Mouse (Mus musculus) G1E (cell line): ENCODE data around the gene Ltf. TPM values are rescaled to one million over a fixed set of nuclear protein-coding genes. Genes with fewer than 3 reads are reported as not detected.

Experiments
- ATAC-seq: 2 replicates; pipeline ENCODE4 v1.8.0; 2016; ENCODE audit warnings: mild to moderate bottlenecking; ENCODE audit not compliant: insufficient number of reproducible peaks, poor library complexity, low FRiP score, severe bottlenecking; ENCODE audit errors: extremely low read depth
- DNase-seq: peaks from one replicate; pipeline ENCODE4 v3.0.0; 2012; ENCODE audit warnings: low spot score
- H3K27me3 ChIP-seq: 2 replicates; pipeline ENCODE4 v1.6.1; 2012; ENCODE audit warnings: mild to moderate bottlenecking, low read length, inconsistent platforms; ENCODE audit not compliant: insufficient read depth
- H3K36me3 ChIP-seq: replicated peaks from 2 replicates; pipeline ENCODE3; 2012; ENCODE audit warnings: mild to moderate bottlenecking, inconsistent platforms
- H3K4me1 ChIP-seq: 2 replicates; pipeline ENCODE4 v1.6.1; 2012; ENCODE audit warnings: low read depth, low read length, inconsistent platforms, mixed read lengths; ENCODE audit not compliant: insufficient read depth
- H3K4me3 ChIP-seq: 2 replicates; pipeline ENCODE4 v1.5.1; 2012; ENCODE audit warnings: low read depth, mild to moderate bottlenecking, inconsistent platforms, low read length, moderate library complexity, mixed read lengths
- H3K9me3 ChIP-seq: replicated peaks from 2 replicates; pipeline ENCODE4 v1.6.1; 2012; ENCODE audit warnings: inconsistent platforms
- CTCF ChIP-seq: IDR thresholded peaks from 2 replicates; pipeline ENCODE4 v1.5.1; 2012; ENCODE audit warnings: low read depth, low read length, inconsistent platforms, mixed read lengths
- GATA1 ChIP-seq: IDR thresholded peaks from 2 replicates; pipeline ENCODE4 v1.6.1; 2012; ENCODE audit warnings: borderline replicate concordance, low read length, inconsistent platforms, mixed read lengths
- GATA2 ChIP-seq: IDR thresholded peaks from 2 replicates; pipeline ENCODE4 v1.6.1; 2012; ENCODE audit warnings: low read depth, low read length, inconsistent platforms, borderline replicate concordance
- POLR2AphosphoS5 ChIP-seq: IDR thresholded peaks from 2 replicates; pipeline ENCODE4 v1.6.1; 2012; ENCODE audit warnings: low read depth, low read length, inconsistent platforms; ENCODE audit not compliant: insufficient replicate concordance
- TAL1 ChIP-seq: conservative IDR thresholded peaks from 2 replicates; pipeline ENCODE4 v1.6.1; 2012; ENCODE audit warnings: low read depth, low read length, inconsistent platforms, mixed read lengths
- polyA plus RNA-seq: library from polyadenylated mRNA; stranded (reverse); fragments of >175 nt; gene quantifications from 2 replicates; pipeline ENCODE4 v1.2.3, GENCODE M21; 2012
- total RNA-seq, 2 experiments: library from RNA; stranded (forward) in 1 of 2; stranded (reverse) in 1 of 2; fragments of 200-1000 nt in 1 of 2; fragments of >200 nt in 1 of 2; fragmentation: Nextera tagmentation in 1 of 2; gene quantifications; 2 replicates each; pipeline ENCODE4 v1.2.3; 2014 to 2017

The Ltf gene
- total and polyA plus RNA-seq, 3 experiments = 0.16 TPM; not detected in 2

DNA sequence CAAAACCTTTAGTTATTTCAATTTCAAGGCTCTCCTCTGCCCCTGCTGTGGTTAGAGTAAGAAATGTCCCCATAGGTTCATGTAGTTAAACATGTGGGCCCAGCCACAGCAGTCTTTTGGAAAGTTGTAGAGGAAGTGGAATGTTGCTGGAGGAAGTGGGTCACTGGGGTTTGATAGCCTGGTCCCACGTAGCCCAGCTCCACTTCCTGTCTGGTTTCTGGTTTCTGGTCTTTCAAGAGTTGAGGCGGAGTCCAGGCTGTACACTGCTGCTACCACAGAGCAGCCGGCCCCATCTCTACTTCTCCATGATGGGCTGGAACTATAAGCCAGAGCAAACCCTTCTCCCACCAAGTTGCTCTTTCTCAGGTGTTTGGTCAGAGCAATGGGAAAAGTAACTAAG is 27.2 kb downstream of the Ltf start:
- TF ChIP-seq POLR2AphosphoS5 = no peak
- ATAC-seq = 0 out of 2 replicates have a peak, but pooled peaks have one; percentile 40
- Histone ChIP-seq H3K4me1 (peaks cover 15% of the 10 kb centered on the region), H3K36me3 (no peaks in the 10 kb centered on the region), H3K4me3 (no peak overlapping the region), H3K27me3 (peaks cover 11% of the 10 kb centered on the region), H3K9me3 (no peaks in the 10 kb centered on the region)
- no peak for DNase-seq

DNA sequence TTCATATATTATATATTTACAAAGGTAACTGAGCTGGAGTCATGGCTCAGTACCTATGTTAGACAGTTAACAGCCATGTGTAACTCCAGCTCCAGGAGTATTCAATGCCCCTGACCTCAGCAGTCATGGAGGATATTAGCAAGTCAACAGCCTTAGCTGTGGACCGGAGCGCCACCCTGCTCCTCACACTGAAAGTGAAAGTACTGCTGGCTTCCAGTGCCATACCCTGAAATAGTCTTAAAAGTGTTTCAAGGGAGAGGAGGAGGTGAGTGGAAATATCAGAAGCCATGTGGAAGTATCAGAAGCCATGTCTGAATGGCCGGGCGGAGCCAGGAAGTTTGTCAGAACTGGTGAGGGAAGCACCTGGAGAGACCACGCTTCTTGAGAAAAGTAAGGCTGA is 28.2 kb downstream of the Ltf start:
- no peak for ATAC-seq
- TF ChIP-seq TAL1 (no peak), GATA2 (no peak), POLR2AphosphoS5 (no peak), GATA1 (no peak), CTCF (no peak)
- peaks cover 4% of the 10 kb centered on the region for H3K36me3 ChIP-seq
- peaks cover 18% of the 10 kb centered on the region for H3K4me1 ChIP-seq
- no peaks in the 10 kb centered on the region for H3K9me3 ChIP-seq
- peaks cover 7% of the 10 kb centered on the region for H3K27me3 ChIP-seq
- no peak overlapping the region for H3K4me3 ChIP-seq
- DNase-seq = no peak

DNA sequence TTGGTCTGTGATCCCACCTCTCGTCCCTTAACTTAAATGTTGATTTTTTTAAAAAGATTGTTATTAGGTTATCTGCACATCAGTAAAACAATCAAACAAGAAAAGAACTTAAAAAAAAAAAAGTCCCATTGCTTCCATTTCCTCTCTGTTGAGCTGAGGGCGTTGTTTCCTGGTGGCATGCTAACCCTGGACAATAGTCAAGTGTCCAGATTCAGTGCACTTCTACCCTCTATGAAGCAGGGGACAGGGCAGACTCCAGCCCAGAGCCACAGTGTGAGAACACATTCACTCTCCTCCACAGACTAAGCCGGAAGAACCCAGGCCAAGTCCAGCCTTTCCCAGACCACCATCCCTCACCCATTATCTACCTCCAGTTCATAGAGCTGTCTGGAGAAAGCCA is 29.4 kb downstream of the Ltf start:
- no peak for TF ChIP-seq CTCF
- Histone ChIP-seq H3K4me1 (peaks cover 21% of the 10 kb centered on the region), H3K36me3 (peaks cover 9% of the 10 kb centered on the region), H3K27me3 (peaks cover 7% of the 10 kb centered on the region), H3K9me3 (no peaks in the 10 kb centered on the region), H3K4me3 (no peak overlapping the region)
- no peak for ATAC-seq
- no peak for DNase-seq

DNA sequence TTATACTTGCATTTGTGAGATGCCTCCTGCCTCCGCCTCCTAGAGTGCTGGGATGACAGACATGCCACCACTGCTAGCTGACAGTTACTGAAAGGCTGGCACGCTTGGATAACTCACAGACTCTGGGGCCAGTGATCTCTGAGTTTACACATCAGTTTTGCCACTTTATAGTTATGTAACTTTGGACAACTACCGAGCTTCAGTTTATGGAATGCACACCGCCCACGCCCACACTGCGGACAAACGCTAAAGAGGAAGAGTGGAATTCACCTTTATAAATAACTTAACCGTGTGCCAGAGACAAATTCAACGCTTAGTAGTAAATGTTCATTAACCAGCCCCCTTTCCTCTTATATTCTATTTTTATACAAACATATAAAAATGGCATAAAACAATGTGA is 35.9 kb downstream of the Ltf start:
- Histone ChIP-seq H3K4me3 (peak overlapping the region; percentile 71; the same call in 1 of the 2 replicates), H3K4me1 (peaks cover 65% of the 10 kb centered on the region), H3K27me3 (no peaks in the 10 kb centered on the region), H3K36me3 (peaks cover 18% of the 10 kb centered on the region), H3K9me3 (no peaks in the 10 kb centered on the region)
- ATAC-seq (no peak), DNase-seq (peak; percentile 13)
- TF ChIP-seq GATA1 = no peak

DNA sequence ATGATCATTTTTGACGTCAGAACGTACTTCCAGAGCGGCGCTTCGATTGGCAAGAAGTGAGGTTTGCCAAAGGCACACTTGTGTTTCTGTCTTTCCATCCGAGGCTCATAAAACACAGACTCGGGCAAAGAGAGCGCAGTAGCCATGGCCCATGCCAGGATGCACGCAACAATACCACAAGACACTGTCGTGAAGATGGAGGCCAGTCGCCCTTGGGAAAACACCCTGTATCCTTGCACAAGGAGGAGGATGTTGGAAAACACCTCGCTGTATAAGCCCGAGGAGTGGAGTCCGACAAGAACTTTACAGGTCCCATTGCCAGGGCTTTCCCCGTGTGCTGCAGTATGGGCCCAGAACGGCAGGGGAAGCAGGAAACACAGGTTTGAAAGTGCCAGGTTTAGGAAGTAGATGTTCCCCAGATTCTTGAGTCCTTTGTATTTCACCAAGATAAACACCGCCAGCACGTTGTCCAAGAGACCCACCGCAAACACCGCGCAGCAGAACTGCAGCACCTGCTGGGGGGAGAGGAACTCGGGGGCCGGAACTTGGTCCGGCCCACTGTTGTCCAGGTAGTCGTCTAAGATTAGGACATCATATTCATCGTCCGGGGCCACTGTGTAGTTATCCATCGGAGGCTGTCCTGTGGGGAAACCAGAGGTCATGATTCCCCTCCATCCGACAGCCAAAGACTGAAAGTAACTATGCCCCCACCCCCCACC is 36.9 kb downstream of the Ltf start:
- peak; percentile 9 for DNase-seq
- Histone ChIP-seq H3K36me3 (peaks cover 18% of the 10 kb centered on the region), H3K4me1 (peaks cover 70% of the 10 kb centered on the region), H3K27me3 (no peaks in the 10 kb centered on the region), H3K4me3 (peak overlapping the region; percentile 71), H3K9me3 (no peaks in the 10 kb centered on the region)
- TF ChIP-seq GATA2 = no peak
- TF ChIP-seq CTCF = no peak
- TF ChIP-seq TAL1 = no peak
- no peak for TF ChIP-seq POLR2AphosphoS5
- TF ChIP-seq GATA1 = no peak
- no peak for ATAC-seq

DNA sequence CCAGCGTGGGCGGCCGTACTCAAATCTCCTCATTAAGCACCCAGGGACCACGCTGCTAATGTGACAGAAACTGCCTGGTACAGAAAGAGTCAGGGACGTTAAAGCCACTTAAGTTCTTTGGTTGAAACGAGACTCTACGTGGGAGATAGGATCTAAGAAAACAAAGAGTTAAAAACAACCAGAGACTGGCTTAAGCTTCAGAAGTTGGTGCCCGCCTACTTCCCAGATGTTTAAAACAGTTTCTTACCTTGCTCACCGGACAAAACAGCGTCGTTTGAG is 37.4 kb downstream of the Ltf start:
- TF ChIP-seq GATA1 = no peak
- no peak for TF ChIP-seq CTCF
- TF ChIP-seq GATA2 = no peak
- TF ChIP-seq TAL1 = no peak
- TF ChIP-seq POLR2AphosphoS5 = no peak
- DNase-seq (no peak), ATAC-seq (no peak)
- peaks cover 72% of the 10 kb centered on the region for H3K4me1 ChIP-seq
- no peaks in the 10 kb centered on the region for H3K9me3 ChIP-seq
- peak overlapping the region; percentile 71 for H3K4me3 ChIP-seq
- peaks cover 18% of the 10 kb centered on the region for H3K36me3 ChIP-seq
- H3K27me3 ChIP-seq = no peaks in the 10 kb centered on the region

DNA sequence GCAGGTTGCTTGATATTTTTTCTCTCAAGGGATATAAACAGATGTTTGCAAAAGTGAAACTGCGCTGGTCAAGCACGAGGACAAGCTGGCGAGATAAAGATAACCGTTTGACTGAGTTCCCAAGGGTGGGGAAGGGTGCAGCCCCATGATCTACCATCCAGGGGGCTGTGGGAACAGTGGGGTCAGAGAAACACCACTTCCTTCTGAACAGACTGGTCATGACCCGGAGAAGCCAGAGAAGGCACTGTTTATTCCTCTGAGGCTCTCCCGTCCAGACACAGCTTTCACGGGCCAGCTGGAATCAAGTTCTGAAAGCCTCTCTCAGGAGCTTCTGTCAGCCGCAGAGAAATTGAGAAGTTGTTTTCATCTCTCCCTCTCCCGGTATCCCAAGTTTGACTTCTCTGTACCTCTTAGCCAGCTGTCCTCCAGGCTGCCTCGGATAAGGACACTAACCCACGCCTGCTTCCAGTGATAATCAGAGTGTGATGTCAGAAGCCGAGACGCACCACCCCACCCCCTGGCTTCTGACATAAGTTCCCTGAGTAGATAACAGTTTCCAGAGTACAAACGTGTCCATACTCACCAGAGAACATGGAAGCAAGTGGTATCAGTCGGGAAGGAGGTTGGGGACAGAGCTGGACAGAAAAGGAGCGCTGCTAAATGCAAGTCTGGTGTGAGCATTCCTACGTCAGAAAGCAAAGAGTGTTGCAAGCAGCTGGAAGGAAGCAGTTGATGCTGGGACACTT is 37.9 kb downstream of the Ltf start, which contains the start of gene Ccrl2:
TSS of gene Ccrl2 (minus strand) at position 722 of the 746 bp plus-strand sequence.
- H3K36me3 ChIP-seq = peaks cover 16% of the 10 kb centered on the region
- ATAC-seq (peak; percentile 93), DNase-seq (peak; percentile 77)
- no peaks in the 10 kb centered on the region for H3K27me3 ChIP-seq
- H3K4me3 ChIP-seq = peak within 1 kb of the TSS; percentile 71
- H3K9me3 ChIP-seq = no peaks in the 10 kb centered on the region
- no peak for TF ChIP-seq GATA1
- no peak for TF ChIP-seq POLR2AphosphoS5
- peak; percentile 96 for TF ChIP-seq TAL1
- no peak for TF ChIP-seq CTCF
- peaks cover 70% of the 10 kb centered on the region for H3K4me1 ChIP-seq
